Mouse (Mus musculus): Measurements from ENCODE around the gene Fancd2. TPM values are rescaled to one million over a fixed set of nuclear protein-coding genes. Genes with fewer than 3 reads are reported as not detected.

Fancd2 gene
- total and polyA plus RNA-seq, 2 experiments, result 0.18 to 0.22 TPM

DNA sequence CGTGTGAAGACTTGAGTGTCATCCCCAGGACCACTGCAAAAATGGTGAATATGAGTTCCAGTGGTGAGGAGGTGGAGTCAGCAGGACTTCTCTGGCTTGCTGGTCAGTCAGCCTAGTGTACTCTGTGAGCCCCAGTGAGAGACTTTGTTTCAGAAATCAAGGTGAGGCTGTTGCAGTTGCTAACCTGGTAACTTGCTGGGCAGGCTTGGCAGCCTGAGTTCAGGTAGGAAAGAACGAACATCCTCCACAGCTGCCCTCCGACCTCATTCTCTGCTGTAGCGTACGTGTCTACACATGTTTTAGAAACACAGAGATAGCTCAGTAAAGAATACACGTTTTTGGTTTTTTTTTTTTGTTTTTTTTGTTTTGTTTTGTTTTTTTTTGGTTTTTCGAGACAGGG is 3.4 kb downstream of the Fancd2 start:
- Histone ChIP-seq H3K27ac (replicated peaks; ENCODE audit: insufficient read depth, low read depth, low read length) (no peak overlapping the region), H3K4me1 (ENCODE audit: control insufficient read depth, insufficient read depth, low read length) (peaks cover 4% of the 10 kb centered on the region), H3K79me2 (ENCODE audit: control insufficient read depth, insufficient read depth, low read length) (peaks cover 8% of the 10 kb centered on the region; the same call in 1 of the 2 replicates), H3K9ac (ENCODE audit: low read depth, low read length) (no peak overlapping the region), H3K27me3 (ENCODE audit: control insufficient read depth, insufficient read depth, low read length) (no peaks in the 10 kb centered on the region), H3K4me3 (ENCODE audit: insufficient read depth, low read depth, low read length) (no peak overlapping the region), H3K36me3 (ENCODE audit: control insufficient read depth, insufficient read depth, low read length) (no peaks in the 10 kb centered on the region)
- no peak for TF ChIP-seq POLR2A (IDR thresholded peaks at IDR 0.05; ENCODE audit: extremely low read depth, insufficient read depth, low read length)
- no peak for TF ChIP-seq CTCF (IDR thresholded peaks at IDR 0.05; ENCODE audit: low read depth, low read length)
- WGBS, result 86% methylated on average over 7 of the region's 7 CpGs
- DNase-seq (ENCODE audit: extremely low read depth, low read depth, low spot score), result no peak

DNA sequence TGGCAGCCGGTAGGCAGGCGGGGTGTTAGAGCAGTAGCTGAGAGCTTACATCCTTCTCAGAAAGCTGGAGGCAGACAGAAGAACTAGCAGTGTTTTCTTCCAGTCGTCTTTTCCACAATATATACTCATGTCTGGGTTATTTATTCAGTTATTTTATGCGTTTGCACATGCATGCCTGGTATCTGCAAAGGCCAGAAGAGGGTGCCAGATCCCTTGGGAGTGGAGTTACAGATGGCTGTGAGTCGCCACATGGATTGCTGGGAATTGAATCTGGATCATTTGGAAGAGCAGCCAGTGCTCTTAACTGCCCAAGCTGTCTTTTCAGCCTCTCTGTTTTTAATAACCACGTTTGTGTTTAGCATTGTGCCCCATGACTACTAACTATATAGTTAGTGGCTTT is 10.1 kb downstream of the Fancd2 start:
- 89% methylated on average over 6 of the region's 6 CpGs for WGBS
- DNase-seq (ENCODE audit: extremely low read depth, low read depth, low spot score), result no peak
- Histone ChIP-seq H3K27me3 (ENCODE audit: control insufficient read depth, insufficient read depth, low read length) (no peaks in the 10 kb centered on the region), H3K27ac (replicated peaks; ENCODE audit: insufficient read depth, low read depth, low read length) (no peak overlapping the region), H3K36me3 (ENCODE audit: control insufficient read depth, insufficient read depth, low read length) (no peaks in the 10 kb centered on the region), H3K4me1 (ENCODE audit: control insufficient read depth, insufficient read depth, low read length) (no peaks in the 10 kb centered on the region), H3K79me2 (ENCODE audit: control insufficient read depth, insufficient read depth, low read length) (no peaks in the 10 kb centered on the region), H3K4me3 (ENCODE audit: insufficient read depth, low read depth, low read length) (no peak overlapping the region), H3K9ac (ENCODE audit: low read depth, low read length) (no peak overlapping the region)
- TF ChIP-seq CTCF (IDR thresholded peaks at IDR 0.05; ENCODE audit: low read depth, low read length) (no peak), POLR2A (IDR thresholded peaks at IDR 0.05; ENCODE audit: extremely low read depth, insufficient read depth, low read length) (no peak)

DNA sequence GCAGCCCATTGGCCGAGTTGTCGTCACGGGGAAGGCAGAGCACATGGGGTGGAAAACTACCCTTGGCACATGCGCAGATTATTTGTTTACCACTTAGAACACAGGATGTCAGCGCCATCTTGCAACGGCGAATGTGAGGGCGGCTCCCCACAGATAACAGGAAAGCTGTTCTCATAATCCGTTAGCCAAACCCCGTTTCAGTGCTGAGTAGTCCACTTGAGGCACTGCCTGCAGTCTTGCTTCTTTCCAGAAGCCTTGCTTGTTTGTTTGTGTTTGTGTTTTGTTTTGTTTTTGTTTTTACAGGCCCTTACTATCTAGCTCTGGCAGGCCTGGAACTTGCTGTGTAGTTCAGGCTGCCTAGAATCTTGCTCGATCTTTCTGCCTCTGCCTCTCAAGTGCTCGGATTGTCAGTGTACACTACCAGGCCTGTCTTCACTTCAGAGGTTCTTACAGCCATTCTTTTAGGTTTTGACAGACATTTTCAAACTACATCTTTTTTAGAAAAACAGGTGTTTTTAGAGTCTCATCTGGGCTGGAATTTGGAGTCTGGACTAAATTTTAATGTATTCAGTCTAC is 12.5 kb downstream of the Fancd2 start:
- H3K27me3 ChIP-seq (ENCODE audit: control insufficient read depth, insufficient read depth, low read length), result no peaks in the 10 kb centered on the region
- H3K4me1 ChIP-seq (ENCODE audit: control insufficient read depth, insufficient read depth, low read length), result no peaks in the 10 kb centered on the region
- 89% methylated on average over 9 of the region's 12 CpGs for WGBS
- H3K9ac ChIP-seq (ENCODE audit: low read depth, low read length), result no peak overlapping the region
- DNase-seq (ENCODE audit: extremely low read depth, low read depth, low spot score), result no peak
- H3K79me2 ChIP-seq (ENCODE audit: control insufficient read depth, insufficient read depth, low read length), result no peaks in the 10 kb centered on the region
- H3K4me3 ChIP-seq (ENCODE audit: insufficient read depth, low read depth, low read length), result no peak overlapping the region
- H3K36me3 ChIP-seq (ENCODE audit: control insufficient read depth, insufficient read depth, low read length), result no peaks in the 10 kb centered on the region
- no peak overlapping the region for H3K27ac ChIP-seq (replicated peaks; ENCODE audit: insufficient read depth, low read depth, low read length)
- TF ChIP-seq POLR2A (IDR thresholded peaks at IDR 0.05; ENCODE audit: extremely low read depth, insufficient read depth, low read length) (no peak), CTCF (IDR thresholded peaks at IDR 0.05; ENCODE audit: low read depth, low read length) (no peak)

DNA sequence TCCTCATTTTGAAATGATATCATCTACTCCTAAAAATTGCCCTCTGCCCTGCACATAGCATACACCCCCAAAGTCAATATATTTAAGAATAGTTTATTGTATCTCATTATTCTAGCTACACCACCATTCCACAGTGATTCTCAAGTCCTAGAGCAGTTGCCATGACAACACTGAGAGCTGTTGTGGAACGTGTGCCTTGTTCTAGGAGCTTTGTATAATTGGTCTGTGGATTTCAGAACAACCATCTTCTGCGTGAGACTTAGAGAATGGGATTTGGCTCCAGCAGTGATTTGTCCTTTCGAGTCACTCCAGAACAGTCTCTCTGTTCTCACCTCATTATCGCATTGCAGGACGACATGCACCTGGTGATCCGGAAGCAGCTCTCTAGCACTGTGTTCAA is 28.3 kb downstream of the Fancd2 start:
- no peaks in the 10 kb centered on the region for H3K27me3 ChIP-seq (ENCODE audit: control insufficient read depth, insufficient read depth, low read length)
- no peaks in the 10 kb centered on the region for H3K4me1 ChIP-seq (ENCODE audit: control insufficient read depth, insufficient read depth, low read length)
- no peak for DNase-seq (ENCODE audit: extremely low read depth, low read depth, low spot score)
- no peak overlapping the region for H3K27ac ChIP-seq (replicated peaks; ENCODE audit: insufficient read depth, low read depth, low read length)
- H3K79me2 ChIP-seq (ENCODE audit: control insufficient read depth, insufficient read depth, low read length), result no peaks in the 10 kb centered on the region
- 93% methylated on average over 6 of the region's 6 CpGs for WGBS
- no peak overlapping the region for H3K4me3 ChIP-seq (ENCODE audit: insufficient read depth, low read depth, low read length)
- H3K36me3 ChIP-seq (ENCODE audit: control insufficient read depth, insufficient read depth, low read length), result no peaks in the 10 kb centered on the region
- TF ChIP-seq POLR2A (IDR thresholded peaks at IDR 0.05; ENCODE audit: extremely low read depth, insufficient read depth, low read length) (no peak), CTCF (IDR thresholded peaks at IDR 0.05; ENCODE audit: low read depth, low read length) (no peak)
- H3K9ac ChIP-seq (ENCODE audit: low read depth, low read length), result no peak overlapping the region

DNA sequence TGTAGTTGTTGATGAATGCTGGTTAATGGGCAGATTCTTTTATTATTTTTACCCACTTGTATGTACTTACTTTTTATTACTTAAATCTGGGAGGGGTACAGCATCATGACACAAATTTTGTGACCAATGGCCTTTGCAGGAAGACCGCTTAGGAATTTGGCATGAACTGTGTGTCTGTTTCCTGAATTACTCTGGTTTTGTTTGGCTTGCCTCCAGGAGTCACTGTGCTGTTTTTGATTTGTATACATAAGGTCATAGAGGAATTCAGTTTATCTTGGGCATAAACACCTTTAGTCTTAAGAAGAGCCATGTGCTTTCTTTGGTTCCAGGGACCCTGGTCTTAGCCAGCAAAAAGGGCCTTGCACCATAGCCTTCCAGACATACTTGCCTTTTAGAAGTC is 33.1 kb downstream of the Fancd2 start:
- 76% methylated on average over 1 of the region's 1 CpGs for WGBS
- Histone ChIP-seq H3K79me2 (ENCODE audit: control insufficient read depth, insufficient read depth, low read length) (no peaks in the 10 kb centered on the region), H3K36me3 (ENCODE audit: control insufficient read depth, insufficient read depth, low read length) (no peaks in the 10 kb centered on the region), H3K27me3 (ENCODE audit: control insufficient read depth, insufficient read depth, low read length) (no peaks in the 10 kb centered on the region), H3K9ac (ENCODE audit: low read depth, low read length) (no peak overlapping the region), H3K4me3 (ENCODE audit: insufficient read depth, low read depth, low read length) (no peak overlapping the region), H3K27ac (replicated peaks; ENCODE audit: insufficient read depth, low read depth, low read length) (no peak overlapping the region), H3K4me1 (ENCODE audit: control insufficient read depth, insufficient read depth, low read length) (no peaks in the 10 kb centered on the region)
- no peak for DNase-seq (ENCODE audit: extremely low read depth, low read depth, low spot score)
- no peak for TF ChIP-seq POLR2A (IDR thresholded peaks at IDR 0.05; ENCODE audit: extremely low read depth, insufficient read depth, low read length)
- TF ChIP-seq CTCF (IDR thresholded peaks at IDR 0.05; ENCODE audit: low read depth, low read length), result no peak

DNA sequence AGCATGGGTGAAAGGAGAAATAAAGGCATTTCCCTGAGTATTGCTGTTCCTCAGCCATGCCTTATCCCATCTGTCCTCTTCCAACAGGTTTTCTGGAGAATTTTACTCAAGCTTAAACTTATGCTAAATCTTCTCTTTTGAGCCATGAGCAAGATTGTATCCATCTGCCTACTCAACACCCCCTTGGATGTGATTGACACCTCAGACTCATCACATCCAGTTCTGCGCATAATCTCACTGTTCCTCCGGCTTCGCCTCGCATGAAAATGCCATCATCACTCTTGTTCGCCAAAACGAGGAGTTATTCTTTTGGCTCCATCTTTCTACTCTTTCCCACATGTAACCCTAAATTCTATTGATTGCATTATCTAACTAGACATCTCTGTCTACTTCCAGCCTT is 44.6 kb downstream of the Fancd2 start:
- Histone ChIP-seq H3K36me3 (ENCODE audit: control insufficient read depth, insufficient read depth, low read length) (no peaks in the 10 kb centered on the region), H3K4me1 (ENCODE audit: control insufficient read depth, insufficient read depth, low read length) (no peaks in the 10 kb centered on the region), H3K79me2 (ENCODE audit: control insufficient read depth, insufficient read depth, low read length) (no peaks in the 10 kb centered on the region), H3K27ac (replicated peaks; ENCODE audit: insufficient read depth, low read depth, low read length) (no peak overlapping the region), H3K27me3 (ENCODE audit: control insufficient read depth, insufficient read depth, low read length) (no peaks in the 10 kb centered on the region), H3K9ac (ENCODE audit: low read depth, low read length) (no peak overlapping the region), H3K4me3 (ENCODE audit: insufficient read depth, low read depth, low read length) (no peak overlapping the region)
- WGBS, result 97% methylated on average over 6 of the region's 6 CpGs
- no peak for DNase-seq (ENCODE audit: extremely low read depth, low read depth, low spot score)
- TF ChIP-seq CTCF (IDR thresholded peaks at IDR 0.05; ENCODE audit: low read depth, low read length) (no peak), POLR2A (IDR thresholded peaks at IDR 0.05; ENCODE audit: extremely low read depth, insufficient read depth, low read length) (no peak)

Measured in liver, adult 2 months (tissue).